Mouse (Mus musculus): ENCODE measurements around the gene Aldh18a1. TPM values are rescaled to one million over a fixed set of nuclear protein-coding genes. Genes with fewer than 3 reads are reported as not detected.

Gene Aldh18a1
- polyA plus RNA-seq, 1 experiment from 2014 or later, result 82.3 TPM

Other genes with a start within 250 kb of the Aldh18a1 start
- gene Sorbs1, start 74.7 kb downstream of the Aldh18a1 start, polyA plus RNA-seq (2016; fragmentation: Nextera tagmentation; extraction: Ambion mirVana), result 101 and 106 TPM in 2 replicates
- 12.5 and 16.0 TPM in 2 replicates for gene Tctn3, start 23.8 kb upstream of the Aldh18a1 start, polyA plus RNA-seq (2016; fragmentation: Nextera tagmentation; extraction: Ambion mirVana)
- 9.8 and 10.4 TPM in 2 replicates for gene Entpd1, start 23.9 kb upstream of the Aldh18a1 start, polyA plus RNA-seq (2016; fragmentation: Nextera tagmentation; extraction: Ambion mirVana)
- gene Cc2d2b, start 160.3 kb upstream of the Aldh18a1 start, polyA plus RNA-seq (2016; fragmentation: Nextera tagmentation; extraction: Ambion mirVana), result 0.25 TPM in 1 of 2 replicates, not detected in the other
- 27.8 and 29.3 TPM in 2 replicates for gene Ccnj, start 242.8 kb upstream of the Aldh18a1 start, polyA plus RNA-seq (2016; fragmentation: Nextera tagmentation; extraction: Ambion mirVana)